Mouse (Mus musculus) retina, postnatal 1 day (tissue): Measurements from ENCODE around the gene Lonrf3.

Experiments
- DNase-seq: peaks from one replicate; pipeline ENCODE4 v3.0.0-alpha.2; 2012

The Lonrf3 gene

DNA sequence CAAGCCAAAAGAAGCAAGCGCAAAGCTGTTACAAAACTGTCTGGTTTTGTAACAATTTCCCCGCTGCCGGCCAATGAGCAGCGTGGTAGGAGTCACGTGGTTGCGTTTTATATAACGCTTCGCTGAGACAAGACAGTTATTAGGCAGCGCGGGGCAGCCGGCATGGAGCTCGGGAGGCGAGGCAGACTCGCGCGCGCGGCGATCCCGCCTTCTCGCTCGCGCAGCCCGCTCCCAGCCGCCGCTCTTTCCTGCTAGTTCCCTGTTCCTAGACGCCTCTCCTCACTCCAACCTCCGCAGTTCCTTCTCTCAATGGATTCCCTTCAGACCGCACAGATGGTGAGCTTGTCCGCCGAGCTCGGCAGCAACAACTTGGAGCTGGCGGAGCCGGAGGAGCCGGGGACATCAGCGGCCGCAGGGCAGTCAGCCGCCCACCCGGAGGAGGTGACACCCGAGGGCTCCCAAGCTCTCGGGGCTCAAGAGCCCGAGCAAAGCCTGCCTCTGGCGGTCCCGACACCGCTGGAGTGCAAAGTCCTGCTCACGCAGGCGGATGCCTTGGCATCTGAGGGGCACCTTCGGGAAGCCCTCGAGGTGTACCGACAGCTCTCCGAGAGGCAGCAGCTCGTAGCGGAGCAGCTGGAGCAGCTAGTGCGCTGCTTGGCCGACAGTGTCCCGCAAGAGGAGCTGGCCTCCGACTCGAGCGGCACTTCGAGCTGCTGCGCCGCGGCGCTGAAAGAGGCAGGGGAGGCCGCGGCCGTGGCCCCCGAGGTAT, at the start of gene Lonrf3:
Lonrf3 (plus strand) TSS at position 83 of the 769 bp plus-strand sequence.
- peak; percentile 87 for DNase-seq

DNA sequence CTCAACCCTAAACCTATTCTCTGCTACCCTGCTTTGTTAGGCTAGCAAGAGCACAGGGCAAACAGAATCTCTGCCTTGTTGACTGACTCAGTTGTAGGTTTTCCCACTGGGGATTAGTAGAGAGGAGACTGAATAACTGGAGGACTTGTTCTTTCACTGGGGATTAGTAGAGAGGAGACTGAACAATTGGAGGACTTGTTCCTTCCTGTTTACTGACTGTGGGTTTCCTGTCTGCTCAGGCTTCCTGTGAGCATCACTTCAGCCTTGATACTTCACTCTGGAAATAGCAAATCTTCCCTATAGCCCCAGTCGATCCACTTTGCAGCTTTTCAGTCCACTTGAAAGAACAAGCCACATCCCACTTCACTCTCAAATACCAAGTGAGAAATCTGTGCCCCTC, 49.4 kb upstream of the Lonrf3 start:
- DNase-seq = no peak

DNA sequence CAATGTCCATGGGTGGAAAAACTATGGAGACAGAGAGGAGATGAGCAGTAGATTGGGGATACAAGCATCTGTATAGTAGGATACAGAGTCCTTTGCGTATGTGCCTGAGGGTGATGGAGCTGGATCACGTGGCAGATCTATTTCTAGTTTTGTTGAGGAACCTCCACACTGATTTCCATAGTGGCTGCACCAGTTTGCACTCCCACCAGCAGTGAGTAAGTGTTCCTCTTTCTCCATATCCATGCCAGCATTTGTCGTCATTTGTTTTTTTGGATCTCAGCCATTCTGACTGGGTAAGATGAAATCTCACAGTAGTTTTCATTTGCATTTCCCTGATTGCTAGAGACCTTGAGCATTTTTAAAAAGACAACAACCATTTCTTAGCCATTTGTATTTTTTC, 16.7 kb upstream of the Lonrf3 start:
- no peak for DNase-seq

DNA sequence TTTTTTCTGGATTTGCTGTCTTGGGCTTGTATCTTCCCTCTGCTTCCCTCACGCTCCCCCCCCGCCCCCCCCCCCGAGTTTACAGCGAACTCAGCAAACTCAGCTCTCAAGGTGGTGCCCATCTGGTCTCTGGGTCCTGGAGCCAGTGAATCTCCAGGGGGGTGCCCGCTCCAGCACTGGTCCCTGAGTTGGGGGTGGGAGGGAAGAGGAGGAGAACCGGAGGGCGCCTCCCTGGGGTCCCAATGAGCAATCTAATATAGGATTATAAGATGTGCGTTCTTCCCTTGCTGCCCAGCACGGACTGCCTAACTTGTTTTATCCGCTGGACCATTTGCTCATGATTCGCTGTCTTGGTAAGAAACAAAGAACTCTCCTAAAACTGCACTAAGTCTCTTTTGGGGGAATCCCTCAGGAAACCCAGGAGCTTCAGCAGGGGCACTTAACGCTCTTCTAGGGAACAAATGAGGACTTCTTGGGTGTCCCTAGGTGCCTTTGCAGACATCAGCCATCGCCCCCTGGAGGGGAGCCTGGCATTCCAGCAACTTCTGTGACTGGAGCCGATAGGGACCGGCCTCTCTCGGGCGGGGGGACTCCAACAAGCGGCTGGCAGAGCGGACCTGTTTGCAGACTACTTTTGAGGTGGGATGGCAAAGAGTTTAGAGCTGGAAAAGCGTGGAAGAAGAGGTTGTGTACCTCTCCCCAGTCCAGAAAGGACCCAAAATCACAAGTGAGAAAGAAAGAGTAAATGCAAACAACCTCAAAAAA, 480 bp upstream of the Lonrf3 start:
- peak; percentile 73 for DNase-seq

DNA sequence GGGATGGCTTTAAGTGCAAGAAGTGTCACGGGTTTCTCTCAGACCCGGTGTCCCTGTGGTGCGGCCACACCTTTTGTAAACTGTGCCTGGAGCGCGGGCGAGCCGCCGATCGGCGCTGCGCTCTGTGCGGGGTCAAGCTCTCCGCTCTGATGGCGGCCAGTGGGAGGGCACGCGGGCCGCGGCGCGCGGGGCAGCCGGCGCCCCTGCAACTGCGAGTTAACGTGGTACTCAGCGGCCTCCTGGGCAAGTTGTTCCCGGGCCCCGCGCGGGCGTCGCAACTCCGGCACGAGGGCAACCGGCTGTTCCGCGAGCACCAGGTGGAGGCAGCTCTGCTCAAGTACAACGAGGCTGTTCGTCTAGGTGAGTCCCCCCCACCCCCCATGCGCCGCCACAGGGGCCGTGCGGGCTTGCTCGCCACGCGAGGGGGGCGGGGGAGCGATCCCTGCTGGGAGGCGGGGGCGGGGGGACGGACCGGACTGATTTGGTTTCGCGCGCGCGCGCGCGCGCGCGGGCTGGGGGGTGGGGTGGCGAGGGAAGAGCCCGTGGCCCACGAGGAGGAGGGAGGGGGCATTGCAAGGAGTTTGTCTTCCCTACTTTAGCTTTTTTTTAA, 992 bp downstream of the Lonrf3 start:
- DNase-seq = peak; percentile 60

DNA sequence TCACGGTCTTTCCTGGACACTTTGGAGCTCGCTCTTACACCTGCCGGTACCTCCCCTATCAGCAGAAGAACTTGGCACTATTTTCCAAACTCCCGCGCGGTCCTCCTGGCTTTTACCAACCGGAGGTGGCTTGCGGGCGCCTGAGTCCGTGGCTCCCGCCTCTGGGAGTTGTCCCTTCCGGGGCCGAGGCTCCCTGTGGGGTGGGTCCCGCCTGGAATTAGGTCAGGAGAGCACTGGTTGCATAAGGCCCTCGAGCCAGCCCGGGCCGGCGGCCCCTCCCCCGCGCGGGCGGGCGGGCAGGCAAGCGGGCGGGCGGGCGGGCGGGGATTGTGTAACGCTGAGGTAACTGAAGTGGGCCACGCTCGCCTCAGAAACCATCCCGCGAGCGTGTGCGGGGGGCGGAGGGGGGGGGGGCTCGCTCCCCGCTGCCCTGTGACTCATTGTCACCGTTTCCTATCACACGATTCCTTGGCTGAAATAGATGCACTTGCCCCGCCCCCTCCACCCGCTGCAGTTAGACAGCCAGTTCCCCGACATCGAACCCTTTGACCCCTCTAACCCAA, 1.8 kb downstream of the Lonrf3 start:
- DNase-seq = peak; percentile 85

DNA sequence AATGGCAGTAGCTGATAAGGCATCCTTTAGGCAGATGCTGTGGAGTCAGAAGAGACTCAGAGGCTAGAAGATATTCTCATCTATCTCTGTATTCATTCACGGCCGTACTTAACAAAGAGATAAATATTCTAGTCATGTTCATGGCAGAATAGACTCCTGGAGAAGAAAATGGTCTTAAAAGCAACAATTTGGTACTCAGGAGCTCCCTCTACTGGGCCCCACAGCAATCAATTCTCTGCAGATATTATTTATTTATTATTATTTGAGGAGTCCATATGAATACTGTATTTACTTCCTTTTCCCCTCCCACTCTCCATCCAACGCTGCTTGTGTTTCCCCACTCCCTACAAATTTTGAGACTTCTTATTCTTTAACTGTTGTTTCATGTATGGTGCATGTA, 24.3 kb downstream of the Lonrf3 start:
- peak; percentile 45 for DNase-seq

DNA sequence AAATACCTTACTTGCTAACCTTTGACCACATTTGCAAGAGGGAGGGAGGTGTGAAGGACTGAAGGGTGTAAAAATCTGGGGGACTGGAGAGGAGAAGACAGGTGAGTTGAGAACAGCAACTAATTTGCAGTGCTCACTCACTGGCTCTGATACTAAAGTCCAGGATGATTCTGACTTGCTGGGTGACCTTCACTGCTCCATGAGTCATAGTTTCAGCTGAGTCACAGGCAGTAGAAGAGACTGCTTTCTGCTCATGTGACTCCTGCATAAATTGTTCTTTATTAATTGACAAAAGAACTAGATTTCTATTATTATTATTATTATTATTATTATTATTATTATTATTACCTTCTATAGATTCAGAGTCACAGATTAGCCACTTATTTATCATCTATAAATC, 57.2 kb downstream of the Lonrf3 start:
- no peak for DNase-seq

DNA sequence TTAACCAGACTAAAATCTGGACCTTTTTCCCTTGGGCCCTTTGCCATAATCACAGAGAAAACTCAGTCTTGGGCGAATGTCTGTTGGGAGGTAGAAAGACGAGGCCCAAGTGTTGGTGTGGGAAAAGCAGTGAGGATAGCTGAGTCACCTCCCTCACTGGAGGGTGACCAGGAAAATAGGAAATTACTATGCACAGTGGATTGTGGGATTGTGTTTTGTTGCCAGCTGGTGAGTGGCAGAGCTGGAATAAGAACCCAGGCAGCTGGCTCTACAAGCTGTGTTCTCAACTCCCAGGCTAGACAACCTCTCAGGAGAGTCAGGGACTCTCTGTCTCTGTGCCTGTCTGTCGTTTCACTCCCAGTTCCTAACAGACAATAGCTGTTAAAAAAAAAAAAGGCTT, 61.8 kb downstream of the Lonrf3 start:
- DNase-seq = no peak

DNA sequence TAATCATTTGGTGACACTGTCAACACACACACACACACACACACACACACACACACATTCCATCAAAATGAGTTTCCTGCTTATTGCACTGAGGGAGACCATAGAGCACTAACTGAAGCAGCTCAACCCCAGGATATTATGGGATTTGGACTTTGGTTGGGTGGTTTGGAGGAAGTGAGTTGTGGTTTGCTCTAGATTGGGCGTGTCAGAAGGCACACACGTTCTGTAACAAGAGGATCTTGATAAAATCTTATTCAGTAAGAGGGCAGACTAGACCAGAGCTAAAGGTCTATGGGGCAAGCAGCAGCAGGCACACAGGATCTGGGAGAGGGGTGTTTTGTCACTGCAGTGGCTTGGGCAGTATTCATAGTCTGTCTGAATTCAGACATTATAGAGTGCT, 62.4 kb downstream of the Lonrf3 start:
- DNase-seq = no peak

DNA sequence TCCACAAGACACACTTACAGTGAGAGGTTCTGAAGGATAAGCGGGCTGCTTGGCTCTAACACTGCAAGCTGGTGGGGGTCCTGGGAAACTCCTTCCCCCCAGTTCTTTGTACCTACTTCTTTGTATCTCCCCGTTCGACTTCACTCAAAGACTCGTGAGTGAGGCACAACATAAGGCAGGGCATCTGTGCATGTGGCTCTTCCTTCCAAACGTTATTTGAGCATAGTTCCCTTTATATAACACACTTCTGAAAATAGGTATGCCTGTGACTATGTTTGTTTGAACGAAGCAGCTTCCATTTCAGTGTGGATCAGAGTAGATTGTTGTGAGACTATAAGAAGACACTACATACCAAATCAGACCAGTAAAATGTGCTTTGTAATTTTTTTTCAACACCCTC, 64.5 kb downstream of the Lonrf3 start:
- DNase-seq = no peak

DNA sequence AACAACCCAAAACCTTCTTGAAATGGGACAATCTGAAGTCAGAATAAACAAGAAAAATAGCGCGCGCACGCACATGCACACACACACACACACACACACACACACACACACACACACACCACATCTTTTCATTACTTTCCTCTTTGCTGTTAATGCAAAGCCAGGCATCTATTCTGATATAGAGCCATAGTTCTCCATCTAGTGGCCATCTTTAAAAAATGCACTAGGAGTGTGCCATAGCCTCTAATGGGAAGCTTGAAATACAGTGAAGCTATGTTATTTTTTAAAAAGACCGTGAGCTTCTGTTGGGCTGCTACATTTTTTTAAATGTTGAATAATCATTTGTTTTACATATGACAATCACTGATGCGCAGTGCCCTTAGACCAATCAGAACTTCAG, 65.1 kb downstream of the Lonrf3 start:
- peak; percentile 39 for DNase-seq

DNA sequence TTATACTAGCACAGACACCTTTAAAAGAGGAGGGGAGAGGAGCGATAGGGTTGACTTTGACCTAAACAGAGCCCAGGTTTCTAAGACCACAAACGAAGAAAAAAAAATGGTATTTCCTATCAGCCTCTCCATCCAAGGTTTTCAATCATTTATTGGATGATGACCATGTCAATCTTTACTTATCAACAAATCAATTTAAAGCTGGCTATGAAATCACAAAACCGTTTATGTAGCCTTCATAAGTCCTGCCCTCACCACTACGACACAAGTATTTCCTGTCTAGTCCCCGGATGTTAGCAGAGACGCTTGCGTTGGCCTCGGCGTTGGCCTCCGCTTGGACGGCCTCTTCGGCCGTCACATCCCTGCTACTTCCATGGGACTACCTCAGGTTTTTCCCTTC, 72.8 kb downstream of the Lonrf3 start, which contains the start of gene Gm6268:
Gm6268 (plus strand) TSS at position 301 of the 400 bp plus-strand sequence.
- DNase-seq = no peak

DNA sequence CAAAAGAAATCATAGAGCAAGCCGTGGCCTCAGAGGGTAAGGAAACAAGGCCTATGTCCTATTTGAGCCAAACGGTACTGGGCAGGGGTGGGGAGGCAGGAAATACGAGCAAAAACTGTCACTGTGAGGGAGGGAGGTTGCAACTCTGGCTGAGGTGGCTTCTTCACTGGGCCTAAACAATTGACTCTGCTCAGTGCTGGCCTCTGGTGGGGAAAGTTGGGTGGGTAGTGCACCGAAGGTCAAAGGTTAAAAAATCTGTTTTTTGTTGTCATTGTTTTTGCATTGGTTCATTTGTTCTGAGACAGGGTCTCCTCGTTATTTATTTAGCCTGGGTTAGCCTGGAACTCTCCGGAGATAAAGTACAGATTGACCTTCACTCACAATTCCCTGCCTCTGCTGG, 74.2 kb downstream of the Lonrf3 start:
- peak; percentile 6 for DNase-seq
